Mouse (Mus musculus) thymus, adult 2 months (tissue): ENCODE measurements around the gene Noct.

Source experiments
- CTCF ChIP-seq: fragments of 200-500 bp; IDR thresholded peaks from 2 replicates; pipeline ENCODE4 v1.5.1; 2012; ENCODE audit warnings: mild to moderate bottlenecking, control low read depth, low read length, moderate library complexity, borderline replicate concordance; ENCODE audit not compliant: control insufficient read depth, poor library complexity, insufficient read depth; ENCODE audit errors: extremely low read depth
- POLR2A ChIP-seq: fragments of 200-500 bp; IDR thresholded peaks from 2 replicates; pipeline ENCODE4 v1.6.1; 2012; ENCODE audit warnings: mild to moderate bottlenecking, low read length, control low read depth, moderate library complexity; ENCODE audit not compliant: control insufficient read depth, poor library complexity, insufficient read depth; ENCODE audit errors: extremely low read depth

DNA sequence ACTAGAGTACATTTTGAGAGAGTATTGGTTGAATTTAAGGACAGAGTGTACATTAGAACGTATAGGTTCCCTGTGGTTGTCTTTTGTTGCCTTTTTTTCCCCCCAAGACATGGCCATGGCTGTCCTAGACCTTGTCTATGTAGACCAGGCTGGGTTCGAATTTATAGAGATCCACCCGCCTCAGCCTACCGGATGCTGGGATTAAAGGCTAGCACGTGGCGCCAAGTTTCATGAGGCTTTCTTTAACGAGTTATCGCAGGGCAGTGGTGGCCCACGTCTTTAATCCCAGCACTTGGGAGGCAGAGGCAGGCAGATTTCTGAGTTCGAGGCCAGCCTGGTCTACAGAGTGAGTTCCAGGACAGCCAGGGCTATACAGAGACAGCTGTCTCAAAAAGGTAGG is 1.7 kb downstream of the Noct start:
- TF ChIP-seq CTCF (no peak), POLR2A (no peak)
